Mouse (Mus musculus) kidney, adult 2 months (tissue): Measurements from ENCODE around the gene Rdh5. TPM values are rescaled to one million over a fixed set of nuclear protein-coding genes. Genes with fewer than 3 reads are reported as not detected.

Experiments used
- DNase-seq: peaks from one replicate; pipeline ENCODE4 v3.0.0; 2021
- H3K27ac ChIP-seq: fragments of 200-500 bp; 2 replicates; pipeline ENCODE4 v1.5.1; 2012; ENCODE audit warnings: low read depth, low read length, control low read depth, inconsistent platforms; ENCODE audit not compliant: insufficient read depth
- H3K27me3 ChIP-seq: fragments of 200-500 bp; replicated peaks from 2 replicates; pipeline ENCODE4 v1.6.1; 2012; ENCODE audit warnings: mild to moderate bottlenecking, moderate library complexity, low read length, inconsistent platforms; ENCODE audit not compliant: control insufficient read depth, insufficient read depth
- H3K36me3 ChIP-seq: fragments of 200-500 bp; 2 replicates; pipeline ENCODE4 v1.6.1; 2012; ENCODE audit warnings: mild to moderate bottlenecking, moderate library complexity, low read length, inconsistent platforms; ENCODE audit not compliant: control insufficient read depth, insufficient read depth
- H3K4me1 ChIP-seq: fragments of 200-500 bp; 2 replicates; pipeline ENCODE4 v1.6.1; 2011; ENCODE audit warnings: low read length; ENCODE audit not compliant: control insufficient read depth, insufficient read depth
- H3K4me3 ChIP-seq: fragments of 200-500 bp; 2 replicates; pipeline ENCODE4 v1.5.1; 2011; ENCODE audit warnings: mild to moderate bottlenecking, low read depth, low read length, control low read depth; ENCODE audit not compliant: insufficient read depth
- CTCF ChIP-seq: fragments of 200-500 bp; conservative IDR thresholded peaks from 2 replicates; pipeline ENCODE4 v1.5.1; 2011; ENCODE audit warnings: low read depth, mild to moderate bottlenecking, control low read depth, low read length, moderate library complexity, mixed read lengths; ENCODE audit not compliant: insufficient read depth, insufficient read length
- POLR2A ChIP-seq: fragments of 200-500 bp; IDR thresholded peaks from one replicate; pipeline ENCODE4 v1.6.1; 2011; ENCODE audit warnings: low read depth, low read length, control low read depth
- WGBS: fragments of 180-500 bp; shearing (Covaris S2); methylation state at CpG from one replicate; pipeline ENCODE4 v1.1.7; 2018; 5-methylcytosine and 5-hydroxymethylcytosine counted together
- polyA plus RNA-seq: library from polyadenylated mRNA; depleted of rRNA; stranded (reverse); fragments of >200 nt; gene quantifications from 2 replicates; pipeline ENCODE4 v1.2.3, GENCODE M21; 2012

The Rdh5 gene
- polyA plus RNA-seq, 1 experiment: 38.9 TPM

DNA sequence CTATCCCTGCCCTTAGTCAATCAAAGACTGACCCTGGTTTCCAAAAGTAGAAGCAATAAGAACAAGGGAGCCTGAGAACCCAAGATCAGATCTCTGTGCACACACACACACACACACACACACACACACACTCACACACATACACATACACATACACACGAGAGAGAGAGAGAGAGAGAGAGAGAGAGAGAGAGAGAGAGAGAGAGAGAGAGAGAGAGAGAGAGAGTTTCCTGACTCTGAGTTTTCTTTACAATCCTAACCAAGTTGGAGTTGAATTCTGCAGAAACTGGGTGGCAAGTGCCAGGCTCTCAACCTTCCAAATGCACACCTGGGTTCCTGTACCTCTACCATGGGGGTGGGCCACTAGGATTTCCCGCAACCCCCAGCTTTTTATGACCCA lies 32.8 kb downstream of the Rdh5 start:
- no peaks in the 10 kb centered on the region for H3K27me3 ChIP-seq
- TF ChIP-seq CTCF (no peak), POLR2A (no peak)
- H3K27ac ChIP-seq: no peak overlapping the region
- no peak overlapping the region for H3K4me3 ChIP-seq
- 67% methylated on average over 1 of the region's 2 CpGs for WGBS
- no peak for DNase-seq
- H3K36me3 ChIP-seq: no peaks in the 10 kb centered on the region
- 0 out of 2 replicates have a peak, but pooled peaks cover 2% of the 10 kb centered on the region for H3K4me1 ChIP-seq

DNA sequence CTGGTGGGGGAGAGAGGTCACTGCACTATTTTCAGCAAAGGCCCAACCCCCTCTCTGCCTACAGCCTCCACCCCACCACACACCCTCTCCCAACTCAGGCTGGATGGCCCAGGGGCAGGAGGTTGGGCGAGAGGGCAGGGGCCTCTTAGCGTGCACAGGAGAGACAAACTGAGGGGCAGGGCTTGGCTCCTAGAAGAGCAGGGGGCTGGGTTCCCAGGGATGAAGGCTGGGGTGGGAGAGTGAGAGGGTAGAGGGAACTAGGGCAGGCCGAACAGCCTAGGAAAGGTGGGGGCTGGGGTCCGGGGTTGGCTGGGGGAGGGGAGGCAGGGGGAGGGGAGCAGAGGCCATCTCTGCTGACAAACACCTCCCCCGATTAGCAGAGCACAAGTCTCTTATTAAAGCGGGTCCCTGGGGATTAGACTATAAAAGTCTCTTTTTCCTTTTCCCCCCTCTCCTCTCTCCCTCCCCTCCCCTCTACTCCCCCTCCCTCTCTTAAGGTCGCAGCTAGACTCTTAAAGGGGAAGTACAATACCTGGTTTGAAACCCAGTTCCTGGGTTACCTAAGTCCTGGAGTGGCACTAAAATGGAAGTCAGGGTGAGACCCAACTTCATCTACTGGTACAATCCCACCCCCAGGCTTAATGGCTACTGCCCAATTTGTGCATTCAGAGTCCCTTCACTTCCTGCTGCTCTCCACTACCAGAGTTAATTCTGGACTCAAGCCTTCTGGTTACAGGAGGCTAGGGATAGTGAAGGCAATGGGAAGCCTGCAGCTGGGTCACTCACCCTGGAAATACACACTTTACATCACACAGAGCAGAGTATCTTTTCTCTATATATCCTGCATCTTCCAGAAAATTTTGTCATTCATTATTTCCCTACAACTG lies 33.5 kb downstream of the Rdh5 start:
- H3K27ac ChIP-seq: 0 out of 2 replicates have a peak overlapping the region, but pooled peaks have one; percentile 26
- 0 out of 2 replicates have a peak, but pooled peaks cover 2% of the 10 kb centered on the region for H3K4me1 ChIP-seq
- 10% methylated on average over 7 of the region's 7 CpGs for WGBS
- peak; percentile 21 for DNase-seq
- H3K27me3 ChIP-seq: no peaks in the 10 kb centered on the region
- peak overlapping the region; percentile 11 for H3K4me3 ChIP-seq
- TF ChIP-seq CTCF (no peak), POLR2A (no peak)
- no peaks in the 10 kb centered on the region for H3K36me3 ChIP-seq

DNA sequence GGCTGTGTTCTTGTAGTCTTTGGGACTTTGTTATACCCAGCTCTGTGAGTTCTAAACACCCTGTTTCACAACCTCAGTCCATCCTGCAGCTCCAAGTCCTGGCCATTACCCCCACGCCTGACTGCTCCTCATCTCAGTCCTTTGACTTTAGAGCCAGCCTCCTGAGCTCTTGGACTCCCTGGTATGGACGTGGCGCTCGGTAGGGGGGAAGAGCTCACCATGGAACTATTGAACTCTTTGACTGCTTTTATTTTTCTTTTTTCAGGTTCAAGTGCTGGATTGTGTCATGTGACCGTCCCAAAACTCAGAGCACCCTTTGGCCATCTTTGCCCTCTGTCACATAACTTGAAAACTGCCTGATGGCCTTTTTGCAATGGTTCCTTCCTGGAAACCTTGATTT lies 40.6 kb downstream of the Rdh5 start:
- Histone ChIP-seq H3K27me3 (no peaks in the 10 kb centered on the region), H3K36me3 (0 out of 2 replicates have a peak, but pooled peaks cover 2% of the 10 kb centered on the region), H3K4me3 (no peak overlapping the region), H3K27ac (peak overlapping the region; percentile 54; the same call in 1 of the 2 replicates), H3K4me1 (peaks cover 17% of the 10 kb centered on the region; the same call in 1 of the 2 replicates)
- DNase-seq: peak; percentile 78
- no peak for TF ChIP-seq CTCF
- no peak for TF ChIP-seq POLR2A
- 36% methylated on average over 5 of the region's 5 CpGs for WGBS

DNA sequence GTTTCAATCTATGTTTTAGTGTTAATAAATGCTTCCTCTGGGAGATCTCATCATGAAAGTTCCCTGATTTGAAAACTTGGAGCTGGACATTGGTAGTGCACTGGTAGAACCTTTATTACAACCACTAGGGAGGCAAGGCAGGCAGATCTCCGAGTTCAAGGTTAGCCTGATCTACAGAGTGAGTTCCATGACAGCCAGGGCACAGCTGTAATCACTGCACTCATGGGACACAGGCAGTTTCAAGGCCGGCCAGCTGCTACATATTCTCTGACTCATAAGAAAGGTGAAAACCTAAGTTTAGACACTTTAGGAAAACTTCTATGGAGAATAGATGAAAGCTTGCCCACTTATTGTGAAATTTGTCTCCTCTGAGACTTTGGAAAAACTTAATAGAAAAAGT lies 43.9 kb downstream of the Rdh5 start:
- Histone ChIP-seq H3K27me3 (no peaks in the 10 kb centered on the region), H3K4me1 (peaks cover 17% of the 10 kb centered on the region; the same call in 1 of the 2 replicates), H3K36me3 (peaks cover 2% of the 10 kb centered on the region; the same call in 1 of the 2 replicates), H3K4me3 (no peak overlapping the region), H3K27ac (no peak overlapping the region)
- DNase-seq: no peak
- no peak for TF ChIP-seq POLR2A
- no peak for TF ChIP-seq CTCF
- WGBS: 87% methylated on average over 2 of the region's 2 CpGs

GRCm38 (mm10) chr10:128878291-128878690 lies 44.4 kb downstream of the Rdh5 start:
- Histone ChIP-seq H3K4me3 (no peak overlapping the region), H3K4me1 (peaks cover 16% of the 10 kb centered on the region; the same call in 1 of the 2 replicates), H3K27me3 (no peaks in the 10 kb centered on the region), H3K27ac (no peak overlapping the region), H3K36me3 (peaks cover 3% of the 10 kb centered on the region)
- TF ChIP-seq POLR2A (no peak), CTCF (no peak)
- DNase-seq: no peak

DNA sequence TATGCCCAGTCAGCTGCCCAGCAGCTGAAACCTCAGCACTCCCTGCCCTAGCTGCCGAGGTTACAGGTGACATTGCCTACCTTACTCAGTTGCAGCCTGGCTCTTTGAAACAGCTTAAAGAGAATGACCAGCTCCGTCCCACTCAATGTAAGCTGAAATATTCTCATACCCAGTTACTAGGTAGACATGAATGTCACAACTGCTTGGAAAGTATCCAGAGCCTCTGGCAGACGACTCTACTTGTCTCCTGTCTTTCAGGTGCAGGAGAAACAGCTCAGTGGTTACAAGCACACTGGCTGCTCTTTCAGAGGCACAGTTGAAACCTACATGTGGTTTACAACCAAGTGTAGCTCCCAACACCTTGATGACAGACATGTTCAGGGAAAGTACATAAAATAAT lies 52.3 kb downstream of the Rdh5 start:
- 58% methylated on average over 3 of the region's 3 CpGs for WGBS
- DNase-seq: peak; percentile 13
- Histone ChIP-seq H3K4me3 (no peak overlapping the region), H3K27me3 (no peaks in the 10 kb centered on the region; the same call in 1 of the 2 replicates), H3K36me3 (peaks cover 4% of the 10 kb centered on the region), H3K27ac (no peak overlapping the region), H3K4me1 (no peaks in the 10 kb centered on the region)
- TF ChIP-seq POLR2A: no peak
- no peak for TF ChIP-seq CTCF

DNA sequence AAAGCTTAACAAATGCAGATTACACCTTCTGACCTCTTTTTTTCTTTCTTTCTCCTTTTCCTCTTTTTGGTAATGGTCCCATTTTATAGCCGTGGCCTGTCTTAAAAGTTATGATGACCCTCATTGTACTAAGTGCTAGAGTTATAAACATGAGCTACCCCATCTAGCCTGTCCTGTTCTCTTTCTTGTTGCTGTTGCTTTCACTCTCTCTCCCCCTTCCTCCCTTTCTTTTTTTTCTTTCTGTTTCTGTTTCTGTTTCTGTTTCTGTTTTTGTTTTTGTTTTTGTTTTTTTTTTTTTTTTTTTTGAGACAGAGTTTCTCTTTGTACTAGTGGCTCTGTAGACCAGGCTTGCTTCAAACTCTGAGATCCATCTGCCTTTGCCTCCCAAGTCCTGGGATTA lies 56.2 kb downstream of the Rdh5 start:
- TF ChIP-seq CTCF: no peak
- TF ChIP-seq POLR2A: no peak
- WGBS: 76% methylated on average over 1 of the region's 1 CpGs

More for the DNA sequence above, 56.2 kb downstream of the Rdh5 start:
- Histone ChIP-seq H3K4me3 (no peak overlapping the region), H3K27me3 (no peaks in the 10 kb centered on the region; the same call in 1 of the 2 replicates), H3K4me1 (no peaks in the 10 kb centered on the region), H3K36me3 (peaks cover 4% of the 10 kb centered on the region), H3K27ac (no peak overlapping the region)
- DNase-seq: no peak
